Mouse (Mus musculus): ENCODE measurements at regions not wholly inside any gene's neighbourhood (a gene's known extent, or its start where the extent isn't known, plus 50 kb on each side); places are given as distances from the start of the nearest gene placed in this dataset.

GRCm38 (mm10) chr4:95155178-95155577 is 103.2 kb upstream of the Jun start:
- no peak for DNase-seq

- DNase-seq, result no peak
These were observed 103.8 kb upstream of the Jun start for GRCm38 (mm10) chr4:95155796-95156195.

GRCm38 (mm10) chr4:95156451-95157271 is 104.6 kb upstream of the Jun start:
- no peak for DNase-seq

- DNase-seq, result no peak
These were observed 105.8 kb upstream of the Jun start for GRCm38 (mm10) chr4:95157653-95158430.

- no peak for DNase-seq
These were observed 106.8 kb upstream of the Jun start for GRCm38 (mm10) chr4:95158632-95159424.

- DNase-seq, result no peak
These were observed 107.8 kb upstream of the Jun start for GRCm38 (mm10) chr4:95159821-95160220.

- DNase-seq, result no peak
These were observed 108.4 kb upstream of the Jun start for GRCm38 (mm10) chr4:95160465-95160864.

GRCm38 (mm10) chr4:95160912-95161669 is 109.1 kb upstream of the Jun start:
- DNase-seq, result peak; percentile 87

- DNase-seq, result no peak
These were observed 109.6 kb upstream of the Jun start for GRCm38 (mm10) chr4:95161670-95162020.

GRCm38 (mm10) chr4:95162386-95163090 is 110.5 kb upstream of the Jun start:
- no peak for DNase-seq

- DNase-seq, result no peak
These were observed 111.4 kb upstream of the Jun start for GRCm38 (mm10) chr4:95163403-95163802.

GRCm38 (mm10) chr4:95166503-95166902 is 114.5 kb upstream of the Jun start:
- DNase-seq, result no peak

GRCm38 (mm10) chr4:95167216-95167615 is 115.2 kb upstream of the Jun start:
- DNase-seq, result no peak

- no peak for DNase-seq
These were observed 117.7 kb upstream of the Jun start for GRCm38 (mm10) chr4:95169702-95170101.

GRCm38 (mm10) chr4:95177753-95178152 is 125.7 kb upstream of the Jun start:
- DNase-seq, result no peak

GRCm38 (mm10) chr4:95178467-95178866 is 126.4 kb upstream of the Jun start:
- no peak for DNase-seq

- no peak for DNase-seq
These were observed 126.9 kb upstream of the Jun start for GRCm38 (mm10) chr4:95178900-95179299.

GRCm38 (mm10) chr4:95180446-95180845 is 128.4 kb upstream of the Jun start:
- DNase-seq, result no peak

GRCm38 (mm10) chr4:95180999-95181398 is 129.0 kb upstream of the Jun start:
- DNase-seq, result no peak

- DNase-seq, result no peak
These were observed 132.2 kb upstream of the Jun start for GRCm38 (mm10) chr4:95184180-95184579.

- no peak for DNase-seq
These were observed 133.3 kb upstream of the Jun start for GRCm38 (mm10) chr4:95185113-95185915.
